Mouse (Mus musculus) left cerebral cortex, adult 18-20 months (tissue): Measurements from ENCODE around the gene Hacd3. TPM values are rescaled to one million over a fixed set of nuclear protein-coding genes. Genes with fewer than 3 reads are reported as not detected.

Source experiments
- DNase-seq, 2 experiments: peaks; one replicate each; pipeline ENCODE4 v3.0.0; 2021 to 2022; ENCODE audit warnings: low spot score in 2 of 2, mixed read lengths in 1 of 2
- microRNA-seq, 2 experiments: library from miRNA; unstranded; fragments of <30 nt; microRNA quantifications; one replicate each; pipeline ENCODE4 v1.2.0; 2021
- total RNA-seq, 2 experiments: library from RNA; stranded (reverse); gene quantifications; 2 replicates each; pipeline ENCODE4 v1.2.3; 2021

Gene Hacd3
- total RNA-seq, 2 experiments from 2014 or later = 154 to 160 TPM

DNA sequence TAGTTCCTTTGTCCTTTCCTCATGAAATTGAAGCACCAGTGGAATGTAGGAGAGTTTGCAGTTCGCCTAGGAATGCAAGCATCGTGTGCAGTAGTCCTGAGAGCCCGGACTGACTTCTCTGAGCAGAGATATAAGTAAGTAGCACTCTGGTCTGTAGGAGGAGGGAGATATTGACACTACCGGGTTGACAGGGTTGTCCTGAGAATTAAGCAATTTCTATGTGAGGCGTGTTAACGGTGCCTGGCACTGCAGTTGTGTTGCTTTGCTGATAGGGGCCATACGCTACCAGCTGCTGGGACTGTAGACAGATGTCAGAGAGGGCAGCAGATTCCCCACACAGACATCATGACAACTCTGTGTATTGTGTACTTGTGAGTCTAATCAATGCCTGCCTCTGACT lies 68.3 kb downstream of the Hacd3 start:
- DNase-seq = no peak

DNA sequence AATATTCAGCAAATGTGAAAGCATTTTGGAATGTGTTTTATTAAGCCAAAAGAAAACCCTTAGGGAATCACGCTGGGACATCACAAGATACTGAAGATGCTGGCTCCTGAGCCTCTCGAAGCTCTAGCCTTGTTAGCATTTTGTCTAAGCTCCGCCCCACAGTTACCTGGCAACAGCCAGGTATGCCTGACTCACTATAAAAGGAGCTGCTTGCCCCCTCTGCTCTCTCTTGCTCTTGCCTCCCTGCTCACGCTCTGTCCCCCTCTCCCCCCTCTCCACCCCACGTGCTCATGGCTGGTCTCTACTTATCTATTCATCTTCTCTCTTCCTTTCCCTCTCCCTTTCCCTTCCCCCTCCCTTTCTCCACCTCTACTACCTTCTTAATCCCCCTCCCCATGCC lies 69.4 kb downstream of the Hacd3 start:
- no peak for DNase-seq

DNA sequence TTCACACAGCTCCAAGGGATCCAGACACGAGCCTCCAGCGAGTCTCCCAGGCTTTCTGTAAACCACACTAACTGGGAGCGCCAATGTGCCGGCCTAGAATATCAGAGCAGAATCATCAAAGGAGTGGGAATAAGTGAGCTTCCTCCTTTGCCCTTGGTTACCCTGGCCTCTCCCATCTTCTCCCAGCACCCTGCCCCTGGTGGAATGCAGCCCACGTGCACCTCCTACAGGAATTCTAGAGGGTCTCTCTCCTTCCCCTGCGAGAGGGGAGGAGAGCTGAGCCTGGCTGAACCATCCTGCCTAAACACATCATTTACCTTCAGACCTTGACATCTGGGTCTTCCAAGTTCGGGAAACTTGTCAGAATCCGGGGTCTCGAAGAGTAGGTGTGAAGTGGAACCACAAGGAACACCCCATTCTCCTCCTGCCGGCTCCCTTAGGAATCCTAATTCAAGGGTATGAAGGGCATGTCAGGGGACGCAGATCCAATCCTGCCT lies 70.3 kb downstream of the Hacd3 start, which contains the start of gene Slc24a1:
Gene Slc24a1 (minus strand): TSS at position 447 of the 497 bp plus-strand sequence.
- no peak for DNase-seq

DNA sequence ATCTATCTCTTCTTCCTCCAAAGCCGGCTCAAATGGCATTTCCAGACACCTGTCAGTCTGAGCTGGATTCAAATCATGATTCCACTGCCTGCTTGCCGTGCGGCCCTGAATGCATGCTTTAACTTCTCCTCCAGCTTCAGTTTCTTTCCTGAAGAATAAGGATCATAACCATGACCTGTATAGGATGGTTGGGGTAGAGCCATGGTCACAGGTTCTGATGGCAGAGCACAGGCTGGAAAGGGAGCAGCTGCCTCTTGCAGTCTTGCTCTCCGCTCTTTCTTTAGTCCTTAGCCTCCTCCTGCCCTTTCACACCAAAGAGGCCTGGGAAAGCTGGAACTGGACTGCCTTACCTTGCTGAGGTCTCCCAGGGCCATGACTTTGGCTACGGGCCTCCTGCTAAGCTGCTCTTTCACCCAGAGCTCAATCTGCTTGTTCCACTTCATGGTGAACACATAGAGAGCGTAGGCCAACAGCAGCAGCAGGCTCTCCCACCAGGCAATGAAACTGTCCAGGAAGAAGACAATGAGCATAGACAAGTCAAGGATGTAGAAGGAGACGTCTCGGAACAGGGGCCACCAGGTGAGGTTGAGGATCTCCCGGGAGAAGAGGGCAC lies 73.9 kb downstream of the Hacd3 start:
- no peak for DNase-seq

DNA sequence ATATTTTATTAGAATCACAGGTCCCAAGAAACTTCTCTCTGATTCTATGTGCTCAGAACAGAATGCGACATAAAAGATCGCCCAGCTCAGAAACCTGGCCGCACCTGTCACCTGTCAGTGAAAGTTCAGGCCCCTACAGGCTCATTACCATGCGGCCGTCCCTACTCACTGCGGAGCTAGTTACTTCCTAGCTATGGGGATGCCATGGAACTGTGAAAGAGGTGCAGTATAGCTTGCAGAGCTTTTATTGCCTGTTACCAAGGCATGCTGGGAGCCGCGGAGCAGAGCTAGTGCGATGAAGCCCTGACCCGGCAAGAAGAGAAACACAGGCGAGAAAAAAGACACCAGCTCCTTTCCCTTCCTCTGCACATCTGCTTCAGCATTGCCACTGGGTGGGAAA lies 77.5 kb downstream of the Hacd3 start:
- DNase-seq = no peak

DNA sequence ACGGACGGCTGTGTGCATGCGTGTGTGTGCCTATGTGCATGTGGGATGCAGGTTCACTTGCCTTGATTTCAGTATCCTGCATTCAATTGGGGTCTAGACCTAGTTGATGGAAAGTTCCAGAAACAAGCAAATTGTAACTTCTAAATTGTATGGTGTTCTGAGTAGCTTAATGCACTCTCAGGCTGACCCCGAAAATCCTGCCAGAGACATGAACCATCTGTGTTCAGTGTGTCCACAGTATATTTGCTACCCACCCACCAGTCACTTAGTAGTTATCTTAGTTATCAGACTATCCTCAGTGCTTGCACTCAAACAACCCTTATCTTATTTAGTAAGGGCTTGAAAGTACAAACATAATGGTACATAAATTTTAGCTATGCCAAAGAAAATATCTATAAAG lies 79.8 kb downstream of the Hacd3 start:
- DNase-seq = no peak

DNA sequence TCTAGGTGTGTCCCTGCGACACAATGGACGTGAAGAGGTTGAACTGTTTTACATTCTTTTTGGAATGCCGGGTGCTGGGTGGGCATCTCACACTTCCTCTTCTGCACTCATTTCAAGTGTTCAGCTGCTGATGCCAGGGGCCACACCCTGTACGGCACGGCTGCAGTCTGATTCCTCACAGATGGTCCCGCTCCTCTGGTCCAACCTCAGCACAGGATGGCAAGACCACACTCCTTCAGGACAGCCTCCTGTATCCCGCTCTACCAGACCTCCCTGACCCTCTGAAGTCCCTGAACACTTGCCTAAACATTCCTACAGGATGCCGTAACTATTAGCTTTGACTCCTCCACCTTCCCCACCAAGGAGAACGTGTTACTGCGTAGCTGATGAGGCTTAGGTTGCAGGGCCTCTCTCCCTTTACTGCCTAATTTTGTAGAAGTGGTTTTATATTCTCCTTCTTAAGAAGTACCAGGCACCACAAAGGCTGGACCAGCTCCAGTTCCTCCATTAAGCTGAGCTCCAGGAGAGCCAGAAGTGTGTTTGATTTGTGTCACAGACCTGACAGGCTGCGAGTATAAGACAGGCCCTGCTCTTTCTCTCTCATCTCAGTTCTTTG lies 80.7 kb downstream of the Hacd3 start:
- no peak for DNase-seq

DNA sequence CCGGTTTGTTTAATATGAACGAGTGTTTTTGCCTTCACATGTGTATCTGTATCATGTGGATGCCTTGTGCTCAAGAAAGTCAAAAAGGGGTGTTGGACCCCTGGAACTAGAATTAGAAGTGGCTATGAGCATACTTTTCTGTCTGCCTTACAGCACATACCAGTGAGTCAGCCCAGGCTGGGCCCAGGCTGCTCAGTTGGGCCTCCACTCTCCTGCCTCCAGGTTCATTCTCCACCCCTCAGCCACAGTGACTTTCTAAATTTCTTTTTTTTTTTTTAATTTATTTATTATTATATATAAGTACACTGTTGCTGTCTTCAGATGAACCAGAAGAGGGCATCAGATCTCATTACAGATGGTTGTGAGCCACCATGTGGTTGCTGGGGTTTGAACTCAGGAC lies 81.7 kb downstream of the Hacd3 start:
- DNase-seq = no peak

DNA sequence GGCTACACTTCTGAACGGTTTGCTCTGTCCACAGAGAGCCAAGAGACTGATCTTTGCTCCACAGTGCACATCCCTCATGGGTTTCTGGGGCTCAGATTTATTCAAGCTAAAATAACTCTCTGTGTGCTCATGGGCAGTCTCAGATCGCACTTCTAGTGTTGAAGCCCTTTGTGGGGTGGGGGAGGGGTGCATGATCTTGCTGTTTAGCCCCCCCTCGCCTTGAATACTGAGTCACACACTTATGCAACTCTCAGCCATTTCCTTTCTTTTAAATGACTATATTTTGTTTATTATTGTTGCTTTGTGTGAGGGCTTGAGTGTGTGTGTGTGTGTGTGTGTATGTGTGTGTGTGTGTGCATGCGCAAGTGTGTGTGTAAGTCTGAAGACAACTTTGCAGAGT lies 82.2 kb downstream of the Hacd3 start:
- DNase-seq = no peak

DNA sequence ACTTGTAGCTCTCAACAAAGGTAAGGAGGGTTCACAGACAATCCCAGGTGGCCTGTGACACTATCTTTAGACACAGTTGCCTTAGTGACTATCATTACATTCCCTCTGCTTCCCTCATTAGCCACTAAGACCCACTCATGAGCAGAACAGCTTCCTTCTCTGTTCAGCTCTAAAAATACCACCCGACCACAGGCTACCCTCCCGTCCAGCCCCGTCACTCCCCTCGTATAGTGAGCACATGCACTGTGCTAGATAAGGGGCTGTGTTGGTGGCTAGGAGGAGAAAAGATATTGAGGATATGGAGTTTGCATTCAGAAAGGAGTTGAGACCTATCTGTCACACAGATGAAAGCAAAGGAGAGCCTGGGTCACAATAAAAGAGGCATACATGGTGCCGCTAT lies 83.0 kb downstream of the Hacd3 start:
- DNase-seq = no peak

DNA sequence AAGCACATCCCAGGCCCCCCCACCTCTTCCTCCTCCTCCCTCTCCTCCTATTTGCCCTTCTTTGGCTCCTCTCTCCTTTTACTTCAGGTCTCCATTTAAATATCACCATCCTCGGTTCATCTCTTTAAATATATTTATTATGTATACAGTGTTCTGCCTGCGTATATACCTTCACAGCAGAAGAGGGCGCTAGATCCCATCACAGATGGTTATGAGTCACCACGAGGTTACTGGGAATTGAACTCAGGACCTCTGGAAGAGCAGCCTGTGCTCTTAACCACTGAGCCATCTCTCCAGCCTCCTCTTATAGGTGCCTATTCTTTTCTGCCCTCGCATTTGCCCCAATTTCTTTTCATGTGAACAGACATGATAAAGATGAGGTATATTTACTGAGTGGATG lies 84.0 kb downstream of the Hacd3 start:
- no peak for DNase-seq

Small RNAs within 50 kb of the gene (microRNA-seq; reads per million reads assigned to microRNA genes)
- 0 reads per million in 2 experiments for gene Gm25640

Other genes with a start within 250 kb of the Hacd3 start
- 10 to 100 TPM; 54.2 to 55.6 TPM for gene Dennd4a, start 210.4 kb downstream of the Hacd3 start, total RNA-seq
- under 1 TPM; 0.07 to 0.16 TPM for gene Slc24a1, start 70.1 kb downstream of the Hacd3 start, total RNA-seq
- 10 to 100 TPM; 18.5 to 18.8 TPM for gene Ints14, start 60.8 kb downstream of the Hacd3 start, total RNA-seq
- gene Dpp8, start 10.7 kb upstream of the Hacd3 start, total RNA-seq = 100 to 1,000 TPM; 164 to 169 TPM
- 10 to 100 TPM; 28.0 to 30.6 TPM for gene Igdcc4, start 79.8 kb upstream of the Hacd3 start, total RNA-seq
- gene Igdcc3, start 119.5 kb upstream of the Hacd3 start, total RNA-seq = 1 to 10 TPM; 1.4 to 1.7 TPM
- gene Parp16, start 173.7 kb upstream of the Hacd3 start, total RNA-seq = 1 to 10 TPM; 4.0 to 4.3 TPM
- not detected for gene Cilp, start 243.5 kb upstream of the Hacd3 start, total RNA-seq